Mouse (Mus musculus) intestine, embryonic 15.5 days (tissue): ENCODE measurements around the gene Washc1. TPM values are rescaled to one million over a fixed set of nuclear protein-coding genes. Genes with fewer than 3 reads are reported as not detected.
A peak's percentile ranks its signal among the peaks of the same experiment; 100 is the strongest.
"Not testable (repeated sequence)": the region's sequence is repeated elsewhere in the genome, so short reads cannot be mapped to it uniquely, and the experiment has no call there.

Experiments used
- ATAC-seq: fragments of 200-750 bp; cut with Nextera tagmentation; 2 replicates; pipeline ENCODE4 v1.8.0; 2017; ENCODE audit warnings: moderate TSS enrichment, moderate library complexity
- H3K27ac ChIP-seq: fragments of 300-500 bp; sonication (generic); 2 replicates; pipeline ENCODE4 v1.5.1; 2015; ENCODE audit warnings: mild to moderate bottlenecking, inconsistent platforms
- H3K27me3 ChIP-seq: fragments of 300-500 bp; sonication (generic); replicated peaks from 2 replicates; pipeline ENCODE4 v1.6.1; 2015; ENCODE audit warnings: inconsistent platforms
- H3K36me3 ChIP-seq: fragments of 300-500 bp; sonication (generic); 2 replicates; pipeline ENCODE4 v1.6.1; 2015; ENCODE audit warnings: inconsistent platforms
- H3K4me1 ChIP-seq: fragments of 300-500 bp; sonication (generic); replicated peaks from 2 replicates; pipeline ENCODE4 v1.6.1; 2015; ENCODE audit warnings: inconsistent platforms
- H3K4me2 ChIP-seq: fragments of 300-500 bp; sonication (generic); replicated peaks from 2 replicates; pipeline ENCODE4 v1.6.1; 2015; ENCODE audit warnings: mild to moderate bottlenecking, inconsistent platforms
- H3K4me3 ChIP-seq: fragments of 300-500 bp; sonication (generic); replicated peaks from 2 replicates; pipeline ENCODE4 v1.5.1; 2015; ENCODE audit warnings: inconsistent platforms
- H3K9ac ChIP-seq: fragments of 300-500 bp; sonication (generic); 2 replicates; pipeline ENCODE4 v1.6.1; 2015; ENCODE audit warnings: inconsistent platforms
- H3K9me3 ChIP-seq: fragments of 300-500 bp; sonication (generic); 2 replicates; pipeline ENCODE4 v1.6.1; 2016; ENCODE audit warnings: inconsistent platforms
- WGBS: fragments of 180-500 bp; shearing (Covaris S2); methylation state at CpG from one replicate; pipeline ENCODE4 v1.1.7; 2015; 5-methylcytosine and 5-hydroxymethylcytosine counted together
- polyA plus RNA-seq: library from polyadenylated mRNA; unstranded; fragments of >200 nt; fragmentation: Nextera tagmentation; extraction: Ambion mirVana; gene quantifications from 2 replicates; pipeline ENCODE4 v1.2.1, GENCODE M21; 2015

Gene Washc1
- polyA plus RNA-seq, 1 experiment from 2014 or later, result 35.2 TPM

DNA sequence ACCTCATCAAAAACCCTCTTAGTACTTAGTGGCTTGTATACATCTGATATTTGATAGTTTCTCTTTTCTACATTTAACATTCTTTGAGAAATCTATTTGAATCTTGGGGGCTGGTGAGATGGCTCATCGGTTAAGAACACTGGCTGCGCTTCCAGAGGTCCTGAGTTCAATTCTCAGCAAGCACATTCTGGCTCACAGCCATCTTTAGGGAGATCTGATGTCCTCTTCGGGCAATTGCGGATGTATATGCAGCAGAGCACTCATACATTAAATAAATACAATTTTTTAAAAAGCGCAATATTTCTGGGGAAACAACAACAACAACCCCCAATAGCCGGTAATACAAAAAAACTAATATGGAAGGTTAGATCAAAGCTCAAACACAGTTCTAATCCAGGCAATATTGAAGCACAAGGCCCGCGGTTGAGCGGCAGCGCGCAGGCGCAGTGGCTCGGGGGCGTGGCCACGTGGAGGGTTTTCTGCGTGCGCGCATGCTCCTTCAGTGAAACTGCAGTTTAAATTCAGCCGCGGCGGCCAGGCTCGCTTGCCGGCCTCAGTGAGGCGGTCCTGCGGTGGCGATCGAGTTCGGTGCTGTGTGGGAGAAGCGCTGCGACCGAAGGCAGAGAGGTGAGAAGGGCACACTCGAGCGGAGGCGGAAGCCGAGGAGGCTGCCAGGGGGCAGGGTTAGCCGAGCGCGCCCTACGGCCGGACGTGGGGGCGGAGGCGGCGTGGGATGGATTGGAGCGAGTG, 11.9 kb downstream of the Washc1 start, which contains the start of gene Ddx11:
Gene Ddx11 (plus strand): TSS at position 455 of the 750 bp plus-strand sequence.
- Histone ChIP-seq H3K4me1 (0 out of 2 replicates have a peak, but pooled peaks cover 3% of the 10 kb centered on the region), H3K36me3 (peaks cover 12% of the 10 kb centered on the region; the same call in 1 of the 2 replicates), H3K4me3 (peak within 1 kb of the TSS; percentile 77), H3K27ac (peak within 1 kb of the TSS; percentile 93), H3K4me2 (peak within 1 kb of the TSS; percentile 68), H3K27me3 (no peaks in the 10 kb centered on the region), H3K9ac (peak within 1 kb of the TSS; percentile 68), H3K9me3 (no peaks in the 10 kb centered on the region)
- ATAC-seq, result peak; percentile 92
- WGBS, result 5% methylated on average over 45 of the region's 45 CpGs

DNA sequence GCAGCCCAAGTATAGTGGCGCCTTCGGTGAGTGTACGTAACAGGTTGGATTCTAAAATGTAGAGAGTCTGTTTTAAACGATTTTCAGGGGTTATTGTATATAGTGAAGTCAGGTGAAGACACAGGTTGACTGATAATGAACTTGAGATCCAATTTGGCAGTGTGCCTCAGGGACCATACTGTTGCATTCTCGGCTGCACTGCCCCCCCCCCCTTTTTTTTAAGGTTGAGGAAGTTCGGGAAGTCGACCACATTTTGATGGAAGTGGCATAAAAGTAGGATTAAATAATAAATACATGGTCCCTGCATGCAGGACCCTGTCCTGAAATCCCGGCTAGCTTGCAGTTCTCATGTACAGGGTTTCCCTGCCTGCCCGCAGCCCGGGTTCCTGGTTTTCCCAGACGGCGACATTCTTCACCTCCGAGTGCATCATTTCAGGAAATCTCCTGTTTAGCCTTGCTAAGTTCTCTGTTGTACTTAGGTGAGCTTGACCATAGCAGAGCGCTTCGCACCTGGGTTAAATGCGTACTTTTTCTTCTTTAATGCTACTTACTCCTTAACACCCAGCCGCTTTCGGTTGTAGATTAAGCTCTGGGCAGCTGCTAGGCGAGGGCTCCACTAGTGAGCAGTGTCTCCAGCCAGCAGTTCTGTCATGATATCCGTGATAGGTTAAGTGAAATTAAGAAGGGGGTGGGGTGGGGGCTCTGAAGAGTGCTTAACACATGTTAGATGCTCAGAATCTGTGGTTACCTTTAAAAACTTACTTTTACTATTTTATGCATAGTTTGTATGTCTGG, 12.7 kb downstream of the Washc1 start:
- 1% methylated on average over 20 of the region's 20 CpGs for WGBS
- Histone ChIP-seq H3K4me2 (peak overlapping the region; percentile 68), H3K27me3 (no peaks in the 10 kb centered on the region), H3K36me3 (peaks cover 10% of the 10 kb centered on the region; the same call in 1 of the 2 replicates), H3K9me3 (no peaks in the 10 kb centered on the region), H3K27ac (peak overlapping the region; percentile 93), H3K4me3 (peak overlapping the region; percentile 77), H3K4me1 (0 out of 2 replicates have a peak, but pooled peaks cover 3% of the 10 kb centered on the region), H3K9ac (peak overlapping the region; percentile 68)
- peak; percentile 67 for ATAC-seq

DNA sequence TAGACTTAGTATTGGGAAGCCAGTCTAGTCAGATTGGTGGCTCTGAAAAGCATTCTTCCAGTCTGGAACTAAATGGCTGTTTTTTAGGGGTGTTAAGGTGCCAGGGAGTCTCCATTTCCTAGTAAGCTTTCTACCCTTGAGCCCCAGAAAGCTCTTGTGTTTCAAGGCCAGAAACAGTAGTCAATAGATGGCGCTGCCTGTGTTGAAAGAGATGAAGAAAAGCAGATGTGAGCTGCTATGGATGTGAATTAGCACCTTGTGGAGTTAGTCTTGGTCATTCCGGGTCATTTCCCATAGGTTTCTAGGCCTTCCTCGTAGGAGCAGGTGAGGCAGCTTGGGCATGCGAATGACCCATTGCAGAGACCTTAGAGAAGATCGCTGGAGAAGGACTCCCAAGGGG, 13.9 kb downstream of the Washc1 start:
- Histone ChIP-seq H3K9me3 (no peaks in the 10 kb centered on the region), H3K4me2 (no peak overlapping the region; the same call in 1 of the 2 replicates), H3K27me3 (no peaks in the 10 kb centered on the region), H3K4me1 (0 out of 2 replicates have a peak, but pooled peaks cover 3% of the 10 kb centered on the region), H3K36me3 (peaks cover 3% of the 10 kb centered on the region; the same call in 1 of the 2 replicates), H3K27ac (no peak overlapping the region), H3K9ac (no peak overlapping the region), H3K4me3 (no peak overlapping the region)
- no peak for ATAC-seq
- 76% methylated on average over 5 of the region's 5 CpGs for WGBS

DNA sequence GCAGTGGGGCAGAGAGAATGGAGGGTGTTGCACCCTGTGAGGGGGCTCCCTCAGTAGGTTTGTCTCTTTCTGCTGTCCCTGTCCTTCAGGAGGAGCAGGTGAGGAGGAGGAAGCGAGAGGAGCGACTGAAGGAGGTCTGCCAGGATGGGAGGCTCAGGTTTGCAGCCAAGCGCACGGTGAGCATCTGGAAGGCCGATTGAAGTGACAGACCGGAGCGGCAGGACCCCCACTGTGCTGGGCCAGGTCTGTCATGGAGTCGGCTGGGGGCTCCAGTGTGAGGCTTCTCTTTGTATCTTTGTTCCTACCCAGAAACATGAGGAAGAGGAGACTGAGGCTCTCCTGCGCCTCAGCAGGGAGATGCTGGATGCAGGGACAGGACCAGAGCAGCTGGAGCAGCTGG, 19.0 kb downstream of the Washc1 start:
- no peak for ATAC-seq
- H3K27me3 ChIP-seq, result no peaks in the 10 kb centered on the region
- H3K27ac ChIP-seq, result no peak overlapping the region
- 93% methylated on average over 9 of the region's 9 CpGs for WGBS
- H3K9ac ChIP-seq, result no peak overlapping the region
- no peak overlapping the region for H3K4me2 ChIP-seq
- no peak overlapping the region for H3K4me3 ChIP-seq
- H3K9me3 ChIP-seq, result no peaks in the 10 kb centered on the region
- H3K36me3 ChIP-seq, result peaks cover 36% of the 10 kb centered on the region
- H3K4me1 ChIP-seq, result no peaks in the 10 kb centered on the region

DNA sequence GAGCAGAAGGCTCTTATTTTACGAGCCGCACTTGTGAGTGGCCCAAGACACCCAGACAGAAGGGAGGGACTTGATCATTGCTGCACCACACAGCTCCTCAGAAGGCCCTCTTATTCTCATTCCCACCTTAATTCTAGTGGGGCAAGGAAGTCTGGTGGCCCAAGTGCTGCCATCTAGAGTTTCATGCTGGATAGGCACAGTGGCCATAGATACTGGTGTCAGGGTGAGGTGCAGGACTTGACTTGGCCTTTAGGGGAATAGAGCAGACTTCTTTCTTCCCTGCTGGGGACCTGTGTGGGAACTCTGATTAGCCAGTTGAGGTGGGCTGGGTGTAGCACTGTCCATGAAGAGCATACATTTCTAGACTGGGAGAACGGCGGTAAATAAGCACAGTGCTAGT, 19.9 kb downstream of the Washc1 start:
- Histone ChIP-seq H3K4me3 (no peak overlapping the region), H3K4me1 (no peaks in the 10 kb centered on the region), H3K4me2 (no peak overlapping the region), H3K9me3 (no peaks in the 10 kb centered on the region), H3K36me3 (peaks cover 40% of the 10 kb centered on the region), H3K27ac (no peak overlapping the region), H3K9ac (no peak overlapping the region), H3K27me3 (no peaks in the 10 kb centered on the region)
- peak; percentile 10; the same call in 1 of the 2 replicates for ATAC-seq
- 96% methylated on average over 4 of the region's 4 CpGs for WGBS

DNA sequence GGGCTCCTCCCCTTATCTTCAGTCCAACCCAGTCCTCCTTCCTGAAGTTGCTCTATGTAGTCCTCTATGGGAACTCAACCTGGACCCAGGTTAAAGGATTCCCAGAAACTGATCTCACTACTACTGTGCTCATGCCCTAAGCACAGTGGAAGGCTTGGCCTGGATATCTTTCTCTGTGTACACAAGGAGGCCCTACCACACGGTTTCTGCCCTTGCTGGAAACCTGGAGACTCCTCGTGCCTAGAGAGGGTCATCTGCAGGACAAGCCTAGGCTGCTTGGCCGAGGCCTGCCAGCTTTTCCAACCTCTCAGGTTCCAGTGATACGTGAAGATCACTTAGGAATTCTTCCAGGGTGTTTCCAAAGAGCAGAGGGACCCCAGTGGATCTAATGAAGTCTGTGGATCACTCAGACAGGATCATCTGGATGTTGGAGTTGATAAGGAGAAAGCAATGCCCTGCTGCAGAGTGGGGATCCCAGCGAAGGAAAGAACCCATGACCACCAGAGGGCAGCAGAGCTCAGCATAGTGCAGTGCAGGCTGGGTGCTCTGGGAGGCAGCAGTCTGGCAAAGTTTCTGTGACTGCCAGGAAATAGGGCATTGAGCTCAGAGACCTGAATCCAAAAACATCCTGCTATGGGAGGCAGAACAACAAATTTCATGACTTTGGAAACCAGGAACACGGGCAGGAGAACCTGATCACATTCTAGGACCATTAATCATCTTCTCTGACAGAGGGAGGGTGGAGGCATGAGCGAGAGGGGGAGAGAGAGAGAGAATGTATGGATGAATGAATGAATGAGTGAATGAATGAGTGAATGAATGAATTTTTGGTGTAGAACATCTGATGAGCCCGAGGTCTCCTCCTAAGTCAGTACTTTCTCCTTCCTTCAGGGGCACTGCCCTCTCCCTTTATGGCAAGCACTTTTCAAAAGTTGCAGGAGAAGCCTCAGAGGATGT, 41.6 kb downstream of the Washc1 start:
- peaks cover 29% of the 10 kb centered on the region for H3K36me3 ChIP-seq
- H3K4me1 ChIP-seq, H3K9ac ChIP-seq, H3K4me2 ChIP-seq, H3K27me3 ChIP-seq, H3K27ac ChIP-seq, H3K4me3 ChIP-seq, H3K9me3 ChIP-seq: not testable (repeated sequence)
- WGBS, result 70% methylated on average over 6 of the region's 8 CpGs
- peak; percentile 85 for ATAC-seq

DNA sequence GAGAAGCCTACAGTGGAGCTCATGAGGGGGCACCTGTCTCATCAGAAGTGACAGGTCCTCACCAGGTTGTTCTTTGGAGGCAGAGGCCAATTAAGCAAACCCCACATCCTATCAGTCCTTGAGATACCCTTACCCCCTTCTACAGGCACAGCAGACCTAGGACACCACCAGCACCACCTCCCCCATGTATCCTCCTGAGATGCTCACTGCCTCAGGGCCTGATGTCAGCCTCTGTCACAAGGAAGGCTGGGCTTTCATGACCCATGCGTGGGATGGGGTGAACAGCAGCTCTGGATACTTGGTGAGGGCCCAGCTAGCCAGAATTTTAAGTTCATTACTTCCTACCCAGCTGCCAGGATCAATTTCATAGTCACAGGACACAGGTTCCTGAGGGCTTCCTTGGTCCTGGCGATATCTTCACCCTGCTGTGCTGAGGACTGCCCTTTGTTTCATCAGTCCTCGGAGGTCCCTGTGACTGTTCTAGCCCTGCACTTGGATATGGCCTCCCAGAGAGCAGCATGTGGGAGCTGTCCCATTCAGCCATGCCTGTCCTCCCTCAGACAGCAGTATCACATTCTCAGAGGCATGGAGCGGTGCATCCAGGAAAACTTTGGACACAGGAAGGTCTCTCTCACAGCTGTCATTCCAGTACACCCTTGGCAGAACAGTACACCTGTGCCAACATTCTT, 42.5 kb downstream of the Washc1 start:
- H3K9me3 ChIP-seq, H3K27me3 ChIP-seq, H3K4me2 ChIP-seq, H3K27ac ChIP-seq, H3K9ac ChIP-seq, H3K4me3 ChIP-seq, H3K4me1 ChIP-seq: not testable (repeated sequence)
- peaks cover 25% of the 10 kb centered on the region; the same call in 1 of the 2 replicates for H3K36me3 ChIP-seq
- WGBS, result 92% methylated on average over 4 of the region's 4 CpGs
- ATAC-seq, result peak; percentile 35; the same call in 1 of the 2 replicates

DNA sequence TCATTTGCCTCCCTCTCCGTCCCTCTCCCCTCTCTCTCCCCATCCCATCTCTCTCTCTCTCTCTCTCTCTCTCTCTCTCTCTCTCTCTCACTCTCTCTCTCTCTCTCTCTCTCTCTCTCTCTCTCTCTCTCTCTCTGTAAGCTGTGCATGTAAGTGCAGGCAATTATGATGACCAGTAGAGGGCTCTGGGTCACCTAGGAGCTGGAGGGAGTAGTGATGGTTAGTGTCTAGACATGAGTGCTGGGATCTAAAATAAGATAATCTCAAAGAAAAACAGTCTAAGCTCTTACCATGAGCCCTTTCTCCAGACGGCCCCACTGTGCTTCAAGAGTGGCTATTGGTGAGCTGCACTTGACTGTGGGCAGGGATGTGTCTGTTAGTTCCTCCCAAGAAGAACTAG, 43.5 kb downstream of the Washc1 start:
- ATAC-seq, result no peak
- H3K27ac ChIP-seq, result no peak overlapping the region
- WGBS, result 78% methylated on average over 2 of the region's 2 CpGs

DNA sequence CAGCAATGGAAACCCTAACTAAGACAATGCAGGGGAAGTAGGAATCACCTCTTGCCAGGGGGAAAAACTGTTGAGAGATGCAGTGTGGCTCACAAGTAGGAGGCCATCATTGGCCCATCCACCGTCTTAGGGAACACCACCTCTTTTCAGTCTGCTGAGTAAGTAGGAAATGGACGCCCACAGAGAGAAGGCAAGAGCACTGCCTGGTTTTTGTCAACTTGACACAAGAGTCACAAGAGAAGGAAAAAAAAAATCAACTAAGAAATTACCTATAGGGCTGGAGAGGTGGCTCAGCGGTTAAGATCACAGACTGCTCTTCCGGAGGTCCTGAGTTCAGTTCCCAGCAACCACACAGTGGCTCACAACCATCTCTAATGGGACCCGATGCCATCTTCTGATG, 46.9 kb downstream of the Washc1 start:
- Histone ChIP-seq H3K27me3 (no peaks in the 10 kb centered on the region), H3K4me3 (no peak overlapping the region), H3K4me1 (no peaks in the 10 kb centered on the region), H3K4me2 (no peak overlapping the region), H3K9me3 (no peaks in the 10 kb centered on the region), H3K9ac (no peak overlapping the region), H3K36me3 (no peaks in the 10 kb centered on the region), H3K27ac (no peak overlapping the region)
- no peak for ATAC-seq
- WGBS, result 78% methylated on average over 5 of the region's 5 CpGs

More for the DNA sequence above, 43.5 kb downstream of the Washc1 start:
- H3K4me2 ChIP-seq, result no peak overlapping the region
- H3K4me1 ChIP-seq, result no peaks in the 10 kb centered on the region
- no peak overlapping the region for H3K4me3 ChIP-seq
- H3K36me3 ChIP-seq, result peaks cover 19% of the 10 kb centered on the region; the same call in 1 of the 2 replicates
- H3K9ac ChIP-seq, result no peak overlapping the region
- H3K27me3 ChIP-seq, result no peaks in the 10 kb centered on the region
- H3K9me3 ChIP-seq, result no peaks in the 10 kb centered on the region

DNA sequence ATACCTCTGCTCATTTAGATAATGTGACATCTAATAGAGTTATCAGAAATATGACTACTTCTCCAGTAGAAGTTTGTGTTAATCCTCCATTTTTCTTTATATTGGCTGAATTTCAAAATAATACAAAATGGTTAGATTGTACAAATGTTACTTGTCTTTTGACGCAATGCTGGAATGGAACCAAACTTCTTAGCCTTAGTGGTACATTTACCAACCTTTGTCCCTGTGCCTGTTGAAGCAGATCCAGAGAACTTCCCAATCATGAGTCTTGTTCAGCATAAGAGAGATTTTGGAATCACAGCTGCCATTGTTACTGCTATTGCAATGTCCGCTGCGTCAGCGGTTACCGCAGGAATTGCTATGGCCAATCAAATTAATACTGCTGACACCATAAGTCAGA, 55.8 kb downstream of the Washc1 start:
- not testable (repeated sequence) for ATAC-seq
- WGBS, result 97% methylated on average over 5 of the region's 5 CpGs

More for the DNA sequence above, 55.8 kb downstream of the Washc1 start:
- H3K27ac ChIP-seq, H3K4me1 ChIP-seq, H3K9ac ChIP-seq, H3K4me3 ChIP-seq, H3K36me3 ChIP-seq, H3K9me3 ChIP-seq, H3K4me2 ChIP-seq, H3K27me3 ChIP-seq: not testable (repeated sequence)
